Comparison of ENCODE assay signal across 11 mouse cellular contexts in the genomic region with DNA sequence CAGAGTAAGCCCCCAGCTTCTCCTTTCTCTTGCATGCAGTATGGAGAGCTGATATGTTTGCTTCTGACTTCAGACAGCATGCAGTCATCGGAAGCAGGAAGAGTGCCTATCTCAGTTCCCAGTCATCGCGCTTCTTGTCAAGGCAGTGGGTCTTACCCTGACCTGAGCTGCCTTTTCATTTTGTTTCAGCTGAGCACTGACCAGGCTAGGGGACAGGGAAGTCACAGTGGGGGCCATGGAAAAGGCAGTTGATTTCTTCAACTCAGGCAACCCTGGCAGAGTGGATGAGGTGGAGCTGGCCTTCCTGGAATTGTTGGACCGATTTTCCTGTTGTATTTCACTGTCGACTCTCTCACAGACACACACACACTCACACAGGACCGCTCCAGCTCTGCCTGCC.
DNase-seq lines count a peak whose midpoint lies in the region; ATAC-seq lines count a peak whose summit lies in the region.
"Had no signal": no experiment of that assay in that cellular context is flagged by ENCODE, and none has a peak within 500 bp of the region (broad histone marks: within the 10 kb centered on the region; RNA-seq: fewer than 3 reads in every experiment).

No protein-coding gene starts in this region.

- no peaks in the 10 kb centered on the region for H3K9me3 ChIP-seq in kidney, embryonic 16.5 days (ENCODE audit: low read length)
- no peaks in the 10 kb centered on the region for H3K9me3 ChIP-seq in liver, embryonic 15.5 days (replicated peaks)
- no peaks in the 10 kb centered on the region for H3K9me3 ChIP-seq in hindbrain, embryonic 12.5 days (replicated peaks)
- H3K9me3 ChIP-seq: limb, embryonic 15.5 days had no signal

- H3K9ac ChIP-seq in kidney, embryonic 16.5 days (replicated peaks; ENCODE audit: low read length), result no peak overlapping the region
- H3K9ac ChIP-seq in liver, embryonic 15.5 days, result no peak overlapping the region
- no peak overlapping the region for H3K9ac ChIP-seq in hindbrain, embryonic 12.5 days
- H3K9ac ChIP-seq: hindbrain, embryonic 14.5 days; limb, embryonic 15.5 days had no signal

- no peak overlapping the region for H3K4me3 ChIP-seq in kidney, embryonic 16.5 days (ENCODE audit: low read length)
- H3K4me3 ChIP-seq in liver, embryonic 15.5 days (replicated peaks), result no peak overlapping the region
- H3K4me3 ChIP-seq in hindbrain, embryonic 12.5 days, result no peak overlapping the region
- H3K4me3 ChIP-seq: limb, embryonic 15.5 days had no signal

- ATAC-seq in kidney, embryonic 16.5 days (ENCODE audit: low FRiP score, low TSS enrichment), result no peak
- 0 out of 2 replicates have a peak, but pooled peaks have one; percentile 29 for ATAC-seq in common myeloid progenitor, adult 5-6 weeks (replicated peaks; ENCODE audit: low read depth, poor library complexity, severe bottlenecking)
- ATAC-seq in liver, embryonic 15.5 days (ENCODE audit: insufficient read depth), result peak; percentile 52
- ATAC-seq in hindbrain, embryonic 12.5 days (ENCODE audit: low FRiP score), result no peak

- peak; percentile 47 for DNase-seq in kidney, adult 11 months
- peak; percentile 20 for DNase-seq in heart, postnatal 25 days (ENCODE audit: low spot score)
- no peak for DNase-seq in layer of hippocampus, adult 9-10 months (ENCODE audit: low spot score)
- DNase-seq in layer of hippocampus, adult 11-12 months (ENCODE audit: low spot score), result no peak
- DNase-seq: layer of hippocampus, adult 9-11 months had no signal

- no peak overlapping the region for H3K27ac ChIP-seq in kidney, embryonic 16.5 days (ENCODE audit: low read length)
- no peak overlapping the region for H3K27ac ChIP-seq in liver, embryonic 15.5 days (replicated peaks)
- no peak overlapping the region for H3K27ac ChIP-seq in hindbrain, embryonic 12.5 days
- H3K27ac ChIP-seq: hindbrain, embryonic 14.5 days; limb, embryonic 15.5 days had no signal

- intact Hi-C loops in heart, postnatal 25 days (cut with DNase I), result loop anchor here (1.0 kb wide), 1 partner anchor 71 kb away; no protein-coding TSS in a partner anchor

- H3K4me1 ChIP-seq in kidney, embryonic 16.5 days (ENCODE audit: insufficient read depth, low read length), result no peaks in the 10 kb centered on the region
- H3K4me1 ChIP-seq in liver, embryonic 15.5 days (replicated peaks), result no peaks in the 10 kb centered on the region
- no peaks in the 10 kb centered on the region for H3K4me1 ChIP-seq in hindbrain, embryonic 12.5 days
- H3K4me1 ChIP-seq: limb, embryonic 15.5 days had no signal

- no peaks in the 10 kb centered on the region for H3K36me3 ChIP-seq in kidney, embryonic 16.5 days (ENCODE audit: insufficient read depth, low read length)
- H3K36me3 ChIP-seq in liver, embryonic 15.5 days (replicated peaks), result no peaks in the 10 kb centered on the region
- H3K36me3 ChIP-seq in hindbrain, embryonic 12.5 days, result no peaks in the 10 kb centered on the region
- H3K36me3 ChIP-seq: limb, embryonic 15.5 days had no signal

- H3K4me2 ChIP-seq in kidney, embryonic 16.5 days (replicated peaks; ENCODE audit: low read depth, low read length), result no peak overlapping the region
- no peak overlapping the region for H3K4me2 ChIP-seq in liver, embryonic 15.5 days
- no peak overlapping the region for H3K4me2 ChIP-seq in hindbrain, embryonic 12.5 days (replicated peaks)
- H3K4me2 ChIP-seq: hindbrain, embryonic 14.5 days; limb, embryonic 15.5 days had no signal

- WGBS in kidney, embryonic 16.5 days, result 74% methylated on average over 6 of the region's 6 CpGs
- 44% methylated on average over 6 of the region's 6 CpGs for WGBS in liver, embryonic 15.5 days (ENCODE audit: insufficient replicate concordance)
- WGBS in hindbrain, embryonic 12.5 days, result 89% methylated on average over 6 of the region's 6 CpGs

- H3K27me3 ChIP-seq in kidney, embryonic 16.5 days (ENCODE audit: insufficient read depth, low read length), result peaks cover 2% of the 10 kb centered on the region; the same call in 1 of the 2 replicates
- H3K27me3 ChIP-seq in liver, embryonic 15.5 days, result no peaks in the 10 kb centered on the region
- peaks cover 19% of the 10 kb centered on the region for H3K27me3 ChIP-seq in hindbrain, embryonic 12.5 days

Comparison
In these comparisons a context has a peak if more than half of its experiments do, and no peak if none do; other contexts are left out.
1. DNase-seq: peak in kidney, adult 11 months (single experiment) and heart, postnatal 25 days (single experiment); none in layer of hippocampus, adult 9-10 months (single experiment) and layer of hippocampus, adult 11-12 months (single experiment).
2. ATAC-seq: peak in common myeloid progenitor, adult 5-6 weeks (single experiment) and liver, embryonic 15.5 days (single experiment); none in kidney, embryonic 16.5 days (single experiment) and hindbrain, embryonic 12.5 days (single experiment).